1 mouse cellular context compared by ENCODE assay signal in the genomic region with DNA sequence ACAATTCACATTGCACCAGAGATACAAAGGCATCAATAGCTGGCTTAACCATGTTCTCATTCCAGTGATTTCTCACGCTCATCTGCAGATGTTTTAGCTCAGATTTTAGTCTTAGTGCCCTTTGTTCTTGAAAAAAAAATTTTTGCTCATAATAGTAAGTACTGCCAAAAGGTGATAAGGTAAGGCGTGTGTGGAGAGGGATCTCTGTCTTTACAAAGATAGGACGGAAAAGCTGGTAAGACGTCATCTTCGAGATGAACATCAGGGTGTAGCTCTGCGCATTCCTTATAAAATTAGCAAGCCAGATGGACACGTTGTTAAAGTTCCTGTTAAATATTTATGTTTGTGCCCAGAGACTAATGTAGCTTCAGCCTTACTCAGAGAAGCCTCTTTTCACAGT.
TF ChIP-seq lines count a peak whose summit lies in the region.

No protein-coding gene starts in this region.

TF ChIP-seq in MEL, 35 proteins besides CTCF, POLR2A, EP300 and RAD21 (continued from another document):
- peak; percentile 98 for TF ChIP-seq ETS1 (IDR thresholded peaks at IDR 0.05; ENCODE audit: low read depth, low read length)
- TF ChIP-seq MXI1 (IDR thresholded peaks at IDR 0.05; ENCODE audit: low read depth, low read length) = peak; percentile 77
- TF ChIP-seq TAL1 (IDR thresholded peaks at IDR 0.05; ENCODE audit: low read length) = peak; percentile 90
- peak; percentile 91 for TF ChIP-seq GATA1 (IDR thresholded peaks at IDR 0.05; ENCODE audit: low read depth, low read length)
- 0 out of 2 replicates have a peak, but pooled peaks have one; percentile 60 for TF ChIP-seq MAZ (IDR thresholded peaks at IDR 0.05; ENCODE audit: low read depth, low read length)
- no peak for TF ChIP-seq POLR2AphosphoS2 (IDR thresholded peaks at IDR 0.05; ENCODE audit: low read length)
- no peak for TF ChIP-seq ZMIZ1 (IDR thresholded peaks at IDR 0.05; ENCODE audit: low read depth, low read length)
- no peak; the same call in 1 of the 2 replicates for TF ChIP-seq KAT2A (conservative IDR thresholded peaks at IDR 0.05; ENCODE audit: low read depth, low read length)
- no peak for TF ChIP-seq NELFE (IDR thresholded peaks at IDR 0.05; ENCODE audit: low read depth, low read length)
- TF ChIP-seq ELF1 (IDR thresholded peaks at IDR 0.05; ENCODE audit: low read depth, low read length) = 0 out of 2 replicates have a peak, but pooled peaks have one; percentile 10
- peak; percentile 96 for TF ChIP-seq RCOR1 (IDR thresholded peaks at IDR 0.05; ENCODE audit: low read depth, low read length)
- TF ChIP-seq NRF1 (IDR thresholded peaks at IDR 0.05; ENCODE audit: insufficient read depth, low read depth, low read length, poor library complexity, severe bottlenecking) = 0 out of 2 replicates have a peak, but pooled peaks have one; percentile 20
- peak; percentile 34; the same call in 1 of the 2 replicates for TF ChIP-seq HCFC1 (IDR thresholded peaks at IDR 0.05; ENCODE audit: low read depth, low read length)
- peak; percentile 96 for TF ChIP-seq TCF12 (IDR thresholded peaks at IDR 0.05; ENCODE audit: low read depth, low read length)
- TF ChIP-seq USF1 (IDR thresholded peaks at IDR 0.05; ENCODE audit: low read depth, low read length) = no peak
- no peak for TF ChIP-seq CHD1 (IDR thresholded peaks at IDR 0.05; ENCODE audit: low read depth, low read length)
- TF ChIP-seq E2F4 (IDR thresholded peaks at IDR 0.05; ENCODE audit: borderline replicate concordance, low read depth, low read length) = no peak
